Mouse (Mus musculus): ENCODE results near the gene Cass4. TPM values are rescaled to one million over a fixed set of nuclear protein-coding genes. Genes with fewer than 3 reads are reported as not detected.

Cass4 gene
- polyA plus RNA-seq, 1 experiment from 2014 or later: 0.37 TPM

DNA sequence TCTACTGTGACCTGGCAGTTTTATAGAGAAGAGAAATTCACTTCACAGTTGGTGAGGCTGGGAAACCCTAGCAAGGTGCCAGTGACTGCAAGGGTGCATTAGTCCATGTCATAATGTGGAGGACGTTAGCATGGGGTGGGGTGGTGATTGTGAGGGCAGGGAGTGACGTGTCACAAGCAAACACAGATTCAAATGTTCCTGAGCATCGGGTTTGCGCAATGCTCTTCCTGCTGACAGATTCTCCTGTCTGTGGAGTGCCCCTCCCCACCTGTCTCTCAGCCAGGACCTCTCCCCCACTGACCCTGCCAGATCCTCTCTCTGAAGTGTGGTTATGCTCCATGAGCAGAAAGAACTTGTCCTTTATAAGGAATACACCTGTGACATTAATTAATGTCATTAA, 54.7 kb downstream of the Cass4 start:
- Histone ChIP-seq H3K4me1 (no peaks in the 10 kb centered on the region), H3K9me3 (no peaks in the 10 kb centered on the region), H3K4me3 (no peak overlapping the region), H3K27me3 (no peaks in the 10 kb centered on the region), H3K36me3 (peaks cover 87% of the 10 kb centered on the region), H3K27ac (no peak overlapping the region), H3K4me2 (replicated peaks) (no peak overlapping the region), H3K9ac (no peak overlapping the region)
- WGBS: 91% methylated on average over 4 of the region's 4 CpGs
- no peak for ATAC-seq (ENCODE audit: low FRiP score, low read depth)

DNA sequence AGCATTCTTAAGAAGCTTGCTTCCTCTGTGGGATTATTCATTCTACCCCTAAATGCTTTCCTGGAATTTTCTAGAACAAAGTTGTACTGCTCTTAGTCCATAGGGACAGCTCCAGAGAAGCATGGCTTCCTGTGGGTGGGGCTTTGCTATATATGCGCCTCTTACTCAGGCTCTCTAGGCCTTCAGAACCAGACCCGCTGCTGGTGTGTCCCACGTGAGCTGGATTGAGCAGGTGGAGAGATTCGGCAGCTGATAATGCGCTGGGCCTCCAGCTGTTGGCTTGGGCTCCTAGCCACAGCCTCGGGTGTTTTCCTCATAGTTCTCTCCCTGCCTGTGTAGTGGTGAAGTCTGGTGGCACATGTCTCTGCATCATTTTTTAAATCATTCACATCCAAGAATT, 57.0 kb downstream of the Cass4 start:
- no peak overlapping the region for H3K9ac ChIP-seq
- H3K9me3 ChIP-seq: no peaks in the 10 kb centered on the region
- H3K27me3 ChIP-seq: no peaks in the 10 kb centered on the region
- no peak overlapping the region for H3K4me3 ChIP-seq
- no peak overlapping the region for H3K27ac ChIP-seq
- 83% methylated on average over 6 of the region's 6 CpGs for WGBS
- ATAC-seq (ENCODE audit: low FRiP score, low read depth): 0 out of 2 replicates have a peak, but pooled peaks have one; percentile 36
- H3K4me1 ChIP-seq: no peaks in the 10 kb centered on the region
- H3K36me3 ChIP-seq: peaks cover 91% of the 10 kb centered on the region
- H3K4me2 ChIP-seq (replicated peaks): no peak overlapping the region

GRCm38 (mm10) chr2:172452031-172452430, 58.4 kb downstream of the Cass4 start:
- no peak overlapping the region for H3K4me3 ChIP-seq
- no peak for ATAC-seq (ENCODE audit: low FRiP score, low read depth)
- H3K4me1 ChIP-seq: no peaks in the 10 kb centered on the region
- H3K9me3 ChIP-seq: no peaks in the 10 kb centered on the region
- no peak overlapping the region for H3K9ac ChIP-seq
- no peak overlapping the region for H3K4me2 ChIP-seq (replicated peaks)
- H3K27ac ChIP-seq: no peak overlapping the region
- peaks cover 79% of the 10 kb centered on the region for H3K36me3 ChIP-seq
- WGBS: 92% methylated on average over 4 of the region's 4 CpGs
- H3K27me3 ChIP-seq: no peaks in the 10 kb centered on the region

DNA sequence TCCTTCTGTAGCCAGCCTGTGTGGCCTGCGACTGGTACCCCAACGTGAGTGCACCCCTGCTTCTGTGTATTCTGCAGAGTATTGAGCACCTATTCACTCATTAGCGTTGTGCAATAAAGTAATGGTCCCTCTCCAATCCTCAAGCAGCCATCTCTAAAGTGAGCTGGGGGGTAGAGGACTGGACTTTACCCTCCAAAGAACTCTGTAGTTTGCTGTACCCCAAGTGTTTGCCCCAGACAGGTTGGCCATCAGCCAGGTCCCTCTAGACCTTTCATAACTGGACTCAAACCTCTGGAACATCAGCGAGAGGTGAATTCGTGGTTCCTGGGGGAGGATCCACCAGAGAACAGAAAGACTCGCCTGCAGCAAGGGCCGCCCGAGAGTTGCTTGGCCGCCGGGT, 58.9 kb downstream of the Cass4 start:
- no peak for ATAC-seq (ENCODE audit: low FRiP score, low read depth)
- H3K27ac ChIP-seq: no peak overlapping the region
- WGBS: 93% methylated on average over 10 of the region's 10 CpGs
- H3K4me3 ChIP-seq: no peak overlapping the region
- H3K9me3 ChIP-seq: no peaks in the 10 kb centered on the region
- peaks cover 79% of the 10 kb centered on the region for H3K36me3 ChIP-seq
- H3K9ac ChIP-seq: no peak overlapping the region
- no peaks in the 10 kb centered on the region for H3K4me1 ChIP-seq
- no peak overlapping the region for H3K4me2 ChIP-seq (replicated peaks)
- no peaks in the 10 kb centered on the region for H3K27me3 ChIP-seq

- Histone ChIP-seq H3K4me3 (no peak within 1 kb of the TSS), H3K27me3 (no peaks in the 10 kb centered on the region), H3K4me1 (no peaks in the 10 kb centered on the region), H3K9ac (no peak within 1 kb of the TSS), H3K27ac (no peak within 1 kb of the TSS), H3K4me2 (replicated peaks) (no peak within 1 kb of the TSS), H3K9me3 (no peaks in the 10 kb centered on the region), H3K36me3 (peaks cover 57% of the 10 kb centered on the region)
- 77% methylated on average over 11 of the region's 11 CpGs for WGBS
- no peak for ATAC-seq (ENCODE audit: low FRiP score, low read depth)
Observed at GRCm38 (mm10) chr2:172458496-172458895, 64.9 kb downstream of the Cass4 start, which contains the start of gene Gcnt7. TSS of gene Gcnt7 (minus strand) at chr2:172458596.

DNA sequence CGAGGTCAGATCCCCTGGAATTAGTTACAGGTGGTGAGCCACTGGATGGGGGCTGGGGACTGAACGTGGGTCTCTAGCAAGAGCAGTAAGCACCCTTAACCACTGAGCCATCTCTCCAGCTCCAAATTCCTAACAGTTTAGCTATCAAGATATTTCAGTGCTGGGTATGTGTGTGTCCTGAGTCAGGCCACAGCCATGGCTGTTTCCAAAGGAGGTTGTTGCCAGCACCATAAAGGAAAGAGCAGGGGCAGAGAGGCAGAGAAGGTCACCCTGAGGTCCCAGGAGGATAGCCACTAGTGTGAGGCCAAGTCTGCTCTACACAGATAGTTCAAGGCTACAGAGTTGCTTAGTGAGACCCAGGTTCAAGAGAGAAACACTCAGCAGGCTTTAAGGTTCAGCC, 67.1 kb downstream of the Cass4 start:
- no peak overlapping the region for H3K9ac ChIP-seq
- WGBS: 45% methylated on average over 2 of the region's 2 CpGs
- no peaks in the 10 kb centered on the region for H3K27me3 ChIP-seq
- no peak for ATAC-seq (ENCODE audit: low FRiP score, low read depth)
- no peaks in the 10 kb centered on the region for H3K9me3 ChIP-seq
- no peak overlapping the region for H3K4me3 ChIP-seq
- H3K36me3 ChIP-seq: peaks cover 64% of the 10 kb centered on the region
- no peak overlapping the region for H3K27ac ChIP-seq
- no peaks in the 10 kb centered on the region for H3K4me1 ChIP-seq
- H3K4me2 ChIP-seq (replicated peaks): no peak overlapping the region

GRCm38 (mm10) chr2:172462813-172463212, 69.2 kb downstream of the Cass4 start:
- Histone ChIP-seq H3K27ac (no peak overlapping the region), H3K4me1 (no peaks in the 10 kb centered on the region), H3K36me3 (peaks cover 76% of the 10 kb centered on the region), H3K4me2 (replicated peaks) (no peak overlapping the region), H3K9ac (no peak overlapping the region), H3K4me3 (no peak overlapping the region), H3K9me3 (no peaks in the 10 kb centered on the region), H3K27me3 (no peaks in the 10 kb centered on the region)
- WGBS: 85% methylated on average over 4 of the region's 4 CpGs
- ATAC-seq (ENCODE audit: low FRiP score, low read depth): no peak

DNA sequence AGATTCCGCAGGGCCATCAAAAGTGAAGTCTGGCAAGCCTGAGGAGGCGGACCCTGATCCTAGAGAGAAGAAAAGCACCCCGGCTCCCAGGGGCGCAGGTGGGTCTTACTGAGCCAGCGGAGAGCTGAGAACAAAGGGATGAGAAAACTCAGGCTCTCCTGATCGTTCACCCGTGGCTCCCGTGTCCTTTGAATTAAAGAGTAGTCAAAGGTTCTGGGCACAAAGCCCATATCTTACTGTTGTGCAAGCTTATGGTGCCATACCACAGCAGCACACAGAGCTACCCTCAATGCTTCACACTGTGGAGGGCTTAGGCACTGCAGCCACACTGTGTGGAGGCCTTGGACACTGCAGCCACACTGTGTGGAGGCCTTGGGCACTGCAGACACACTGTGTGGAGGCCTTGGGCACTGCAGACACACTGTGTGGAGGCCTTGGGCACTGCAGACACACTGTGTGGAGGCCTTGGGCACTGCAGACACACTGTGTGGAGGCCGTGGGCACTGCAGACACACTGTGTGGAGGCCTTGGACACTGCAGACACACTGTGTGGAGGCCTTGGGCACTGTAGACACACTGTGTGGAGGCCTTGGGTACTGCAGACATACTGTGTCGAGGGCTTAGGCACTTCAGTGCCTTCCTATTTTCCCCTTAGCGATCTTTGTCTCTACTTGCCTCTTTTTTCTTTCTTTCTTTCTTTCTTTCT, 73.0 kb downstream of the Cass4 start:
- Histone ChIP-seq H3K4me3 (no peak overlapping the region), H3K4me2 (replicated peaks) (no peak overlapping the region), H3K36me3 (peaks cover 85% of the 10 kb centered on the region), H3K4me1 (no peaks in the 10 kb centered on the region), H3K27me3 (no peaks in the 10 kb centered on the region), H3K9me3 (no peaks in the 10 kb centered on the region), H3K27ac (no peak overlapping the region), H3K9ac (no peak overlapping the region)
- ATAC-seq (ENCODE audit: low FRiP score, low read depth): no peak
- WGBS: 92% methylated on average over 11 of the region's 11 CpGs

DNA sequence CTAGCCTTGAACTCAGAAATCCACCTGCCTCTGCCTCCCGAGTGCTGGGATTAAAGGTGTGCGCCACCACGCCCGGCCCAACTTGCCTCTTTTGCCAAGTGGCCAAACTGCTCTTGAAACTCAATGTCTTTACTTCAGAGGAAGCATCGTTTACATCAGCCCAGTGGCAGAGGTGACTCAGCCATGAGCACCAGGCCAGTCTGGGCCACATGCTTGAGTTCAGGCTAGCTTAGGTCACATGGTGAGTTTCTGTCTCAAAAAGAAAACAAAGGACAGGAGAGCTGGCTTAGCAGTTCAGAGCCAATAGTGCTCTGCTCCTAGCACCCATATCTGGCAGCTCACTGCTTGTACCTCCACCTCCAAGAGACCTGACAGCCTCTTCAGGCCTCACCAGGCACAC, 73.6 kb downstream of the Cass4 start:
- WGBS: 90% methylated on average over 5 of the region's 5 CpGs

GRCm38 (mm10) chr2:172468346-172468819, 74.8 kb downstream of the Cass4 start:
- ATAC-seq (ENCODE audit: low FRiP score, low read depth): no peak
- no peaks in the 10 kb centered on the region for H3K9me3 ChIP-seq
- peaks cover 6% of the 10 kb centered on the region for H3K4me1 ChIP-seq
- WGBS: 89% methylated on average over 11 of the region's 11 CpGs
- H3K27ac ChIP-seq: no peak overlapping the region
- no peak overlapping the region for H3K4me2 ChIP-seq (replicated peaks)
- H3K36me3 ChIP-seq: peaks cover 67% of the 10 kb centered on the region
- H3K27me3 ChIP-seq: no peaks in the 10 kb centered on the region
- H3K4me3 ChIP-seq: no peak overlapping the region
- no peak overlapping the region for H3K9ac ChIP-seq

More for the DNA sequence above, 73.6 kb downstream of the Cass4 start:
- no peak overlapping the region for H3K27ac ChIP-seq
- ATAC-seq (ENCODE audit: low FRiP score, low read depth): no peak
- H3K27me3 ChIP-seq: no peaks in the 10 kb centered on the region
- H3K36me3 ChIP-seq: peaks cover 79% of the 10 kb centered on the region
- no peak overlapping the region for H3K4me3 ChIP-seq
- H3K4me1 ChIP-seq: no peaks in the 10 kb centered on the region
- no peaks in the 10 kb centered on the region for H3K9me3 ChIP-seq
- no peak overlapping the region for H3K4me2 ChIP-seq (replicated peaks)
- no peak overlapping the region for H3K9ac ChIP-seq

GRCm38 (mm10) chr2:172472318-172472717, 78.7 kb downstream of the Cass4 start, which contains the start of gene Fam209:
TSS of gene Fam209 (plus strand) at chr2:172472520.
- 87% methylated on average over 11 of the region's 11 CpGs for WGBS
- H3K27ac ChIP-seq: no peak within 1 kb of the TSS
- H3K27me3 ChIP-seq: peaks cover 7% of the 10 kb centered on the region; the same call in 1 of the 2 replicates
- H3K9ac ChIP-seq: 0 out of 2 replicates have a peak within 1 kb of the TSS, but pooled peaks have one; percentile 31
- H3K4me3 ChIP-seq: no peak within 1 kb of the TSS
- H3K36me3 ChIP-seq: peaks cover 28% of the 10 kb centered on the region
- H3K9me3 ChIP-seq: no peaks in the 10 kb centered on the region
- ATAC-seq (ENCODE audit: low FRiP score, low read depth): no peak
- H3K4me1 ChIP-seq: peaks cover 12% of the 10 kb centered on the region
- H3K4me2 ChIP-seq (replicated peaks): no peak within 1 kb of the TSS

- Histone ChIP-seq H3K4me2 (replicated peaks) (no peak overlapping the region), H3K27ac (no peak overlapping the region), H3K9me3 (no peaks in the 10 kb centered on the region), H3K4me1 (peaks cover 12% of the 10 kb centered on the region), H3K9ac (0 out of 2 replicates have a peak overlapping the region, but pooled peaks have one; percentile 31), H3K27me3 (peaks cover 7% of the 10 kb centered on the region; the same call in 1 of the 2 replicates), H3K4me3 (no peak overlapping the region), H3K36me3 (peaks cover 15% of the 10 kb centered on the region)
- no peak for ATAC-seq (ENCODE audit: low FRiP score, low read depth)
- WGBS: 42% methylated on average over 8 of the region's 8 CpGs
Observed at GRCm38 (mm10) chr2:172473591-172473990, 80.0 kb downstream of the Cass4 start.
